Mouse (Mus musculus) C2C12 (cell line): ENCODE results near the gene Krtap13-1. TPM values are rescaled to one million over a fixed set of nuclear protein-coding genes. Genes with fewer than 3 reads are reported as not detected.

Source experiments
- H3K27me3 ChIP-seq: one replicate; pipeline ENCODE4 v1.6.1; 2011; ENCODE audit not compliant: control insufficient read depth, insufficient read depth, insufficient read length
- H3K36me3 ChIP-seq: one replicate; pipeline ENCODE4 v1.6.1; 2011; ENCODE audit not compliant: control insufficient read depth, insufficient read depth
- H3K4me3 ChIP-seq: one replicate; pipeline ENCODE4 v1.5.1; 2011; ENCODE audit warnings: mild to moderate bottlenecking, control low read depth; ENCODE audit not compliant: poor library complexity, insufficient read depth, severe bottlenecking
- H3K79me2 ChIP-seq: one replicate; pipeline ENCODE4 v1.6.1; 2011; ENCODE audit not compliant: control insufficient read depth, insufficient read depth
- H3K79me3 ChIP-seq: one replicate; pipeline ENCODE4 v1.6.1; 2011; ENCODE audit warnings: low read depth, control low read depth
- H3ac ChIP-seq: one replicate; pipeline ENCODE3; 2011; ENCODE audit warnings: low read depth; ENCODE audit not compliant: control insufficient read depth, insufficient read length
- CEBPB ChIP-seq: IDR thresholded peaks from one replicate; pipeline ENCODE4 v1.6.1; 2011; ENCODE audit warnings: low read depth, mild to moderate bottlenecking, control low read depth, moderate library complexity
- CTCF ChIP-seq: IDR thresholded peaks from one replicate; pipeline ENCODE4 v1.5.1; 2011; ENCODE audit not compliant: control insufficient read depth, insufficient read depth, insufficient read length
- FOSL1 ChIP-seq: IDR thresholded peaks from one replicate; pipeline ENCODE4 v1.8.0; 2011; ENCODE audit warnings: mild to moderate bottlenecking, low read length; ENCODE audit not compliant: poor library complexity, insufficient read depth, severe bottlenecking
- MAX ChIP-seq: IDR thresholded peaks from one replicate; pipeline ENCODE4 v1.6.1; 2011; ENCODE audit warnings: mild to moderate bottlenecking, control low read depth
- MYOD1 ChIP-seq: IDR thresholded peaks from one replicate; pipeline ENCODE4 v1.6.1; 2011; ENCODE audit warnings: low read depth; ENCODE audit not compliant: control insufficient read depth, insufficient read length
- MYOG ChIP-seq: IDR thresholded peaks from one replicate; pipeline ENCODE4 v1.6.1; 2011; ENCODE audit not compliant: control insufficient read depth, insufficient read length; ENCODE audit errors: extremely low read depth
- USF1 ChIP-seq: IDR thresholded peaks from one replicate; pipeline ENCODE4 v1.6.1; 2011; ENCODE audit warnings: low read depth, mild to moderate bottlenecking, control low read depth, moderate library complexity
- long read RNA-seq, 2 experiments: library from polyadenylated mRNA; unstranded; transcript quantifications; one replicate each; pipeline ENCODE4 v2.0.0; 2019 to 2020
- polyA plus RNA-seq: library from polyadenylated mRNA; unstranded; fragments of >200 nt; fragmentation: generic; extraction: Trizol; gene quantifications from one replicate; pipeline ENCODE4 v1.2.1, GENCODE M21; 2012; ENCODE audit warnings: missing spikeins

The Krtap13-1 gene
- not detected for polyA plus RNA-seq
- long read RNA-seq, experiment 1: 0 reads
- long read RNA-seq, experiment 2: 0 reads

GRCm38 (mm10) chr16:88728812-88729275 lies at the start of gene Krtap13-1:
Krtap13-1 (plus strand) TSS chr16:88728862.
- Histone ChIP-seq H3K79me3 (no peaks in the 10 kb centered on the region), H3K79me2 (no peaks in the 10 kb centered on the region), H3K4me3 (no peak within 1 kb of the TSS), H3ac (no peak within 1 kb of the TSS), H3K36me3 (no peaks in the 10 kb centered on the region), H3K27me3 (no peaks in the 10 kb centered on the region)
- TF ChIP-seq FOSL1 (no peak), CEBPB (no peak), USF1 (no peak), CTCF (no peak), MYOD1 (no peak), MYOG (no peak), MAX (no peak)

- no peaks in the 10 kb centered on the region for H3K36me3 ChIP-seq
- TF ChIP-seq FOSL1: no peak
- TF ChIP-seq MYOD1: no peak
- TF ChIP-seq CTCF: no peak
- TF ChIP-seq CEBPB: no peak
- no peak for TF ChIP-seq MYOG
- no peak for TF ChIP-seq USF1
- TF ChIP-seq MAX: no peak
- no peaks in the 10 kb centered on the region for H3K27me3 ChIP-seq
- no peak overlapping the region for H3ac ChIP-seq
- H3K79me2 ChIP-seq: no peaks in the 10 kb centered on the region
- H3K4me3 ChIP-seq: no peak overlapping the region
- no peaks in the 10 kb centered on the region for H3K79me3 ChIP-seq
These were observed 49.6 kb upstream of the Krtap13-1 start for GRCm38 (mm10) chr16:88679099-88679498.

- TF ChIP-seq MAX (no peak), MYOD1 (no peak), CTCF (no peak), USF1 (no peak), MYOG (no peak), CEBPB (no peak), FOSL1 (no peak)
- Histone ChIP-seq H3K79me2 (no peaks in the 10 kb centered on the region), H3K36me3 (no peaks in the 10 kb centered on the region), H3K79me3 (no peaks in the 10 kb centered on the region), H3K27me3 (no peaks in the 10 kb centered on the region), H3K4me3 (no peak overlapping the region), H3ac (no peak overlapping the region)
These were observed 47.4 kb upstream of the Krtap13-1 start for GRCm38 (mm10) chr16:88681282-88681681.

GRCm38 (mm10) chr16:88696256-88696655 lies 32.4 kb upstream of the Krtap13-1 start:
- Histone ChIP-seq H3ac (no peak overlapping the region), H3K4me3 (no peak overlapping the region), H3K79me2 (no peaks in the 10 kb centered on the region), H3K36me3 (no peaks in the 10 kb centered on the region), H3K79me3 (no peaks in the 10 kb centered on the region), H3K27me3 (no peaks in the 10 kb centered on the region)
- TF ChIP-seq CTCF (no peak), MYOD1 (no peak), FOSL1 (no peak), CEBPB (no peak), MYOG (no peak), USF1 (no peak), MAX (no peak)

GRCm38 (mm10) chr16:88701072-88701864 lies 27.4 kb upstream of the Krtap13-1 start:
- no peaks in the 10 kb centered on the region for H3K36me3 ChIP-seq
- no peak for TF ChIP-seq CEBPB
- no peak for TF ChIP-seq MYOD1
- no peak for TF ChIP-seq USF1
- TF ChIP-seq MYOG: no peak
- no peak for TF ChIP-seq MAX
- no peak for TF ChIP-seq CTCF
- TF ChIP-seq FOSL1: no peak
- no peaks in the 10 kb centered on the region for H3K27me3 ChIP-seq
- no peak overlapping the region for H3K4me3 ChIP-seq
- no peaks in the 10 kb centered on the region for H3K79me2 ChIP-seq
- H3K79me3 ChIP-seq: no peaks in the 10 kb centered on the region
- H3ac ChIP-seq: no peak overlapping the region
